Mouse (Mus musculus) embryonic facial prominence, embryonic 14.5 days (tissue): ENCODE results near the gene Dnaic1. TPM values are rescaled to one million over a fixed set of nuclear protein-coding genes. Genes with fewer than 3 reads are reported as not detected.
"Not testable (repeated sequence)": the region's sequence is repeated elsewhere in the genome, so short reads cannot be mapped to it uniquely, and the experiment has no call there.

Experiments
- ATAC-seq: fragments of 200-750 bp; cut with Nextera tagmentation; 2 replicates; pipeline ENCODE4 v1.8.0; 2017; ENCODE audit warnings: low read depth, moderate number of reproducible peaks, moderate TSS enrichment
- DNase-seq: peaks from one replicate; pipeline ENCODE4 v3.0.0-alpha.2; 2015; ENCODE audit warnings: low spot score
- H3K27ac ChIP-seq: fragments of 300-500 bp; sonication (generic); replicated peaks from 2 replicates; pipeline ENCODE4 v1.5.1; 2014; ENCODE audit warnings: low read depth, mild to moderate bottlenecking, low read length, moderate library complexity
- H3K27me3 ChIP-seq: fragments of 300-500 bp; sonication (generic); replicated peaks from 2 replicates; pipeline ENCODE4 v1.6.1; 2014; ENCODE audit warnings: low read length; ENCODE audit not compliant: control insufficient read depth, insufficient read depth
- H3K36me3 ChIP-seq: fragments of 300-500 bp; sonication (generic); 2 replicates; pipeline ENCODE4 v1.6.1; 2014; ENCODE audit warnings: low read length, mixed read lengths; ENCODE audit not compliant: control insufficient read depth, insufficient read depth
- H3K4me1 ChIP-seq: fragments of 300-500 bp; sonication (generic); 2 replicates; pipeline ENCODE4 v1.6.1; 2014; ENCODE audit warnings: antibody characterized with exemption, low read length; ENCODE audit not compliant: control insufficient read depth, insufficient read depth
- H3K4me2 ChIP-seq: fragments of 300-500 bp; sonication (generic); 2 replicates; pipeline ENCODE4 v1.6.1; 2014; ENCODE audit warnings: low read depth, mild to moderate bottlenecking, low read length, moderate library complexity, mixed read lengths
- H3K4me3 ChIP-seq: fragments of 300-500 bp; sonication (generic); 2 replicates; pipeline ENCODE4 v1.5.1; 2014; ENCODE audit warnings: low read depth, mild to moderate bottlenecking, low read length
- H3K9ac ChIP-seq: fragments of 300-500 bp; sonication (generic); 2 replicates; pipeline ENCODE4 v1.6.1; 2014; ENCODE audit warnings: low read depth, mild to moderate bottlenecking, low read length, moderate library complexity, mixed read lengths
- H3K9me3 ChIP-seq: fragments of 300-500 bp; sonication (generic); 2 replicates; pipeline ENCODE4 v1.6.1; 2016; ENCODE audit warnings: low read length; ENCODE audit not compliant: control insufficient read depth
- WGBS: fragments of 180-500 bp; shearing (Covaris S2); extraction: QIAGEN DNeasy Blood & Tissue Kit; methylation state at CpG from one replicate; pipeline ENCODE4 v1.1.7; 2014; 5-methylcytosine and 5-hydroxymethylcytosine counted together
- polyA plus RNA-seq: library from polyadenylated mRNA; unstranded; fragments of >200 nt; fragmentation: Nextera tagmentation; extraction: Ambion mirVana; gene quantifications from 2 replicates; pipeline ENCODE4 v1.2.1, GENCODE M21; 2014

Dnaic1 gene
- polyA plus RNA-seq, 1 experiment from 2014 or later, result 3.7 TPM

GRCm38 (mm10) chr4:41685882-41686492, 116.4 kb downstream of the Dnaic1 start:
- ATAC-seq, H3K4me2 ChIP-seq, H3K4me1 ChIP-seq, H3K9me3 ChIP-seq, H3K36me3 ChIP-seq, H3K9ac ChIP-seq, H3K27ac ChIP-seq, H3K27me3 ChIP-seq, DNase-seq, H3K4me3 ChIP-seq: not testable (repeated sequence)
- 52% methylated on average over 5 of the region's 10 CpGs for WGBS

Other genes with a start within 250 kb of the Dnaic1 start
- 44.8 and 46.6 TPM in 2 replicates for gene Ubap1, start 220.8 kb upstream of the Dnaic1 start, polyA plus RNA-seq
- 5.7 and 6.3 TPM in 2 replicates for gene Kif24, start 104.9 kb upstream of the Dnaic1 start, polyA plus RNA-seq
- gene Nudt2, start 104.6 kb upstream of the Dnaic1 start, polyA plus RNA-seq, result 49.0 and 50.7 TPM in 2 replicates
- gene AI464131, start 66.7 kb upstream of the Dnaic1 start, polyA plus RNA-seq, result 12.5 and 13.7 TPM in 2 replicates
- gene 1110017D15Rik, start 52.4 kb upstream of the Dnaic1 start, polyA plus RNA-seq, result 6.0 and 16.3 TPM in 2 replicates
- 4.0 and 4.1 TPM in 2 replicates for gene Fam219a, start 237 bp upstream of the Dnaic1 start, polyA plus RNA-seq
- gene Enho, start 70.5 kb downstream of the Dnaic1 start, polyA plus RNA-seq, result 22.7 and 26.0 TPM in 2 replicates
- 12.8 and 13.0 TPM in 2 replicates for gene Cntfr, start 127.3 kb downstream of the Dnaic1 start, polyA plus RNA-seq
- gene Il11ra1, start 130.2 kb downstream of the Dnaic1 start, polyA plus RNA-seq, result 317 and 362 TPM in 2 replicates
- 67.4 and 68.7 TPM in 2 replicates for gene Rpp25l, start 143.8 kb downstream of the Dnaic1 start, polyA plus RNA-seq
- gene Dctn3, start 153.4 kb downstream of the Dnaic1 start, polyA plus RNA-seq, result 112 and 117 TPM in 2 replicates
- gene Arid3c, start 161.4 kb downstream of the Dnaic1 start, polyA plus RNA-seq, result 0.12 and 0.15 TPM in 2 replicates
- 35.1 and 36.5 TPM in 2 replicates for gene Galt, start 185.5 kb downstream of the Dnaic1 start, polyA plus RNA-seq
- 77.9 and 79.7 TPM in 2 replicates for gene Sigmar1, start 186.4 kb downstream of the Dnaic1 start, polyA plus RNA-seq
- gene Ccl27a, start 204.5 kb downstream of the Dnaic1 start, polyA plus RNA-seq, result 41.4 and 46.0 TPM in 2 replicates